In genomic region chr12:8499001-8499870, GRCm38 (mm10) we compare ENCODE assay signal across 8 mouse cellular contexts. TPM values are rescaled to one million over a fixed set of nuclear protein-coding genes. Genes with fewer than 3 reads are reported as not detected.
A peak's percentile ranks its signal among the peaks of the same experiment; 100 is the strongest.
DNase-seq lines count a peak whose midpoint lies in the region; ATAC-seq and TF ChIP-seq lines count a peak whose summit lies in the region.

No protein-coding gene starts in this region.

- H3K27me3 ChIP-seq in embryonic facial prominence, embryonic 13.5 days: no peaks in the 10 kb centered on the region
- no peaks in the 10 kb centered on the region for H3K27me3 ChIP-seq in heart, embryonic 11.5 days (ENCODE audit: control insufficient read depth, insufficient read depth, low read length)
- H3K27me3 ChIP-seq in kidney, embryonic 16.5 days (ENCODE audit: insufficient read depth, low read length): no peaks in the 10 kb centered on the region
- no peaks in the 10 kb centered on the region for H3K27me3 ChIP-seq in neural tube, embryonic 12.5 days (replicated peaks)
- peaks cover 5% of the 10 kb centered on the region; the same call in 1 of the 2 replicates for H3K27me3 ChIP-seq in thymus, adult 2 months (ENCODE audit: control insufficient read depth, insufficient read depth, low read length)

- peak overlapping the region; percentile 94 for H3K9ac ChIP-seq in embryonic facial prominence, embryonic 13.5 days
- H3K9ac ChIP-seq in heart, embryonic 11.5 days (ENCODE audit: low read depth, low read length): peak overlapping the region; percentile 99
- H3K9ac ChIP-seq in kidney, embryonic 16.5 days (replicated peaks; ENCODE audit: low read length): peak overlapping the region; percentile 99
- peak overlapping the region; percentile 99 for H3K9ac ChIP-seq in neural tube, embryonic 12.5 days

- peaks cover 42% of the 10 kb centered on the region for H3K4me1 ChIP-seq in embryonic facial prominence, embryonic 13.5 days
- H3K4me1 ChIP-seq in heart, embryonic 11.5 days (ENCODE audit: control insufficient read depth, insufficient read depth, low read length): peaks cover 23% of the 10 kb centered on the region
- H3K4me1 ChIP-seq in kidney, embryonic 16.5 days (ENCODE audit: insufficient read depth, low read length): peaks cover 41% of the 10 kb centered on the region
- peaks cover 35% of the 10 kb centered on the region for H3K4me1 ChIP-seq in neural tube, embryonic 12.5 days
- peaks cover 27% of the 10 kb centered on the region for H3K4me1 ChIP-seq in thymus, adult 2 months (replicated peaks; ENCODE audit: control insufficient read depth, insufficient read depth, low read length)

- TF ChIP-seq POLR2A in thymus, adult 2 months (IDR thresholded peaks at IDR 0.05; ENCODE audit: control insufficient read depth, extremely low read depth, insufficient read depth, low read length, poor library complexity): no peak

- H3K4me3 ChIP-seq in embryonic facial prominence, embryonic 13.5 days: peak overlapping the region; percentile 85
- peak overlapping the region; percentile 91 for H3K4me3 ChIP-seq in heart, embryonic 11.5 days (ENCODE audit: low read depth, low read length)
- peak overlapping the region; percentile 89 for H3K4me3 ChIP-seq in kidney, embryonic 16.5 days (ENCODE audit: low read length)
- peak overlapping the region; percentile 86 for H3K4me3 ChIP-seq in neural tube, embryonic 12.5 days
- H3K4me3 ChIP-seq in thymus, adult 2 months (ENCODE audit: control insufficient read depth, insufficient read depth, low read length): peak overlapping the region; percentile 50

- peak; percentile 26 for ATAC-seq in CD4-positive, CD25-positive, alpha-beta regulatory T cell, adult 4 months
- peak; percentile 53 for ATAC-seq in embryonic facial prominence, embryonic 13.5 days (ENCODE audit: insufficient number of reproducible peaks, insufficient read depth, low FRiP score, low TSS enrichment, low read depth)
- ATAC-seq in heart, embryonic 11.5 days (replicated peaks; ENCODE audit: insufficient number of reproducible peaks, low FRiP score, low TSS enrichment): peak; percentile 53; the same call in 1 of the 2 replicates
- ATAC-seq in kidney, embryonic 16.5 days (ENCODE audit: low FRiP score, low TSS enrichment): peak; percentile 9
- ATAC-seq in neural tube, embryonic 12.5 days (ENCODE audit: low FRiP score, low read depth): peak; percentile 67

- no peaks in the 10 kb centered on the region for H3K9me3 ChIP-seq in embryonic facial prominence, embryonic 13.5 days
- H3K9me3 ChIP-seq in heart, embryonic 11.5 days (replicated peaks; ENCODE audit: control insufficient read depth, low read length): no peaks in the 10 kb centered on the region
- no peaks in the 10 kb centered on the region for H3K9me3 ChIP-seq in kidney, embryonic 16.5 days (ENCODE audit: low read length)
- no peaks in the 10 kb centered on the region for H3K9me3 ChIP-seq in neural tube, embryonic 12.5 days

- no peak for TF ChIP-seq CTCF in thymus, adult 2 months (IDR thresholded peaks at IDR 0.05; ENCODE audit: borderline replicate concordance, control insufficient read depth, extremely low read depth, insufficient read depth, low read length, poor library complexity)

- peak overlapping the region; percentile 100 for H3K27ac ChIP-seq in embryonic facial prominence, embryonic 13.5 days
- H3K27ac ChIP-seq in heart, embryonic 11.5 days (ENCODE audit: low read depth, low read length): peak overlapping the region; percentile 100
- peak overlapping the region; percentile 99 for H3K27ac ChIP-seq in kidney, embryonic 16.5 days (ENCODE audit: low read length)
- peak overlapping the region; percentile 99 for H3K27ac ChIP-seq in neural tube, embryonic 12.5 days
- no peak overlapping the region for H3K27ac ChIP-seq in thymus, adult 2 months (ENCODE audit: control insufficient read depth, insufficient read depth, low read length)

- H3K36me3 ChIP-seq in embryonic facial prominence, embryonic 13.5 days: no peaks in the 10 kb centered on the region
- no peaks in the 10 kb centered on the region for H3K36me3 ChIP-seq in heart, embryonic 11.5 days (ENCODE audit: control insufficient read depth, insufficient read depth, low read length)
- H3K36me3 ChIP-seq in kidney, embryonic 16.5 days (ENCODE audit: insufficient read depth, low read length): no peaks in the 10 kb centered on the region
- H3K36me3 ChIP-seq in neural tube, embryonic 12.5 days: no peaks in the 10 kb centered on the region
- H3K36me3 ChIP-seq in thymus, adult 2 months (ENCODE audit: control insufficient read depth, insufficient read depth, low read length): no peaks in the 10 kb centered on the region

- under 1% methylated on average over 99 of the region's 99 CpGs for WGBS in embryonic facial prominence, embryonic 13.5 days
- under 1% methylated on average over 97 of the region's 99 CpGs for WGBS in heart, embryonic 11.5 days (ENCODE audit: insufficient replicate concordance)
- 0% methylated on average over 98 of the region's 99 CpGs for WGBS in kidney, embryonic 16.5 days
- WGBS in neural tube, embryonic 12.5 days: under 1% methylated on average over 99 of the region's 99 CpGs
- under 1% methylated on average over 97 of the region's 99 CpGs for WGBS in thymus, adult 2 months

- H3K4me2 ChIP-seq in embryonic facial prominence, embryonic 13.5 days: peak overlapping the region; percentile 93
- H3K4me2 ChIP-seq in heart, embryonic 11.5 days: peak overlapping the region; percentile 78
- H3K4me2 ChIP-seq in kidney, embryonic 16.5 days (replicated peaks; ENCODE audit: low read depth, low read length): peak overlapping the region; percentile 83
- peak overlapping the region; percentile 90 for H3K4me2 ChIP-seq in neural tube, embryonic 12.5 days (replicated peaks)

- peak; percentile 68 for DNase-seq in adrenal gland, postnatal 10 days
- DNase-seq in lung, adult 18-20 months: peak; percentile 69 to 70
- DNase-seq in thymus, adult 2 months: no peak

RNA-seq across cellular contexts. Expression of gene Rhob, which starts 0.6 kb away (rescaled TPM):
- polyA plus RNA-seq in CD4-positive, CD25-positive, alpha-beta regulatory T cell, adult 4 months (2017; shearing (Covaris generic)): 1 to 10 TPM in 1 of 2 experiments, under 1 TPM in 1; 0.76 to 1.0 TPM
- total RNA-seq in adrenal gland, postnatal 10 days (2021): 100 to 1,000 TPM; 177 to 223 TPM
- 44.9 and 45.9 TPM in 2 replicates for polyA plus RNA-seq in embryonic facial prominence, embryonic 13.5 days (2015; fragmentation: Nextera tagmentation; extraction: Ambion mirVana)
- polyA plus RNA-seq in heart, embryonic 11.5 days (2014; fragmentation: Nextera tagmentation; extraction: Ambion mirVana): 54.8 and 57.2 TPM in 2 replicates
- polyA plus RNA-seq in kidney, embryonic 16.5 days (2015; fragmentation: Nextera tagmentation; extraction: Ambion mirVana): 39.8 and 40.1 TPM in 2 replicates
- 92.0 and 92.6 TPM in 2 replicates for polyA plus RNA-seq in neural tube, embryonic 12.5 days (2016; fragmentation: Nextera tagmentation; extraction: Ambion mirVana)
- 77.3 and 91.4 TPM in 2 replicates for polyA plus RNA-seq in thymus, adult 2 months (2012; rRNA removed)

Comparison
In these comparisons a context has a peak if more than half of its experiments do, and no peak if none do; other contexts are left out.
1. ATAC-seq: peak in every context shown above with its lines; median percentile 67 in neural tube, embryonic 12.5 days; 53 in embryonic facial prominence, embryonic 13.5 days; 53 in heart, embryonic 11.5 days; 26 in CD4-positive, CD25-positive, alpha-beta regulatory T cell, adult 4 months; 9 in kidney, embryonic 16.5 days.
2. RNA of gene Rhob, which starts 0.6 kb away (polyA plus RNA-seq): 92.0 to 92.6 TPM in neural tube, embryonic 12.5 days, 77.3 to 91.4 TPM in thymus, adult 2 months, 54.8 to 57.2 TPM in heart, embryonic 11.5 days, 44.9 to 45.9 TPM in embryonic facial prominence, embryonic 13.5 days and 39.8 to 40.1 TPM in kidney, embryonic 16.5 days; 0.76 to 1.0 TPM in CD4-positive, CD25-positive, alpha-beta regulatory T cell, adult 4 months; every median in the first group is over 10 times any median in the second.
3. Peak in every context shown above with its lines, with median percentiles within 50 percentile points of each other: H3K4me2 ChIP-seq, H3K4me3 ChIP-seq and H3K9ac ChIP-seq.